Mouse (Mus musculus): ENCODE data around the gene Tradd.

- TF ChIP-seq FLI1 (IDR thresholded peaks at IDR 0.05; ENCODE audit: low read length) (no peak), GATA1 (IDR thresholded peaks at IDR 0.05; ENCODE audit: borderline replicate concordance, low read length) (no peak)
Observed at GRCm38 (mm10) chr8:105298351-105299252, 34.2 kb upstream of the Tradd start.
